Mouse (Mus musculus) gastrocnemius, postnatal 10 days (tissue): ENCODE data around the gene 2610301B20Rik. TPM values are rescaled to one million over a fixed set of nuclear protein-coding genes. Genes with fewer than 3 reads are reported as not detected.

Source experiments
- microRNA-seq, 2 experiments: library from miRNA; unstranded; fragments of <30 nt; microRNA quantifications; one replicate each; pipeline ENCODE4 v1.2.0; 2021
- total RNA-seq, 2 experiments: library from RNA; stranded (reverse); gene quantifications; 2 replicates each; pipeline ENCODE4 v1.2.3; 2021

2610301B20Rik gene
- total RNA-seq, 2 experiments from 2014 or later, result 4.9 to 5.6 TPM

Small RNA genes lying within 50 kb of the gene (microRNA-seq; reads per million reads assigned to microRNA genes)
- gene Mir3471-1 (0 reads per million in 2 experiments), gene n-TSaga9 (2.0 to 3.5 reads per million in 2 experiments)
